Mouse (Mus musculus): ENCODE measurements around the gene BC025446. TPM values are rescaled to one million over a fixed set of nuclear protein-coding genes. Genes with fewer than 3 reads are reported as not detected.

BC025446 gene
- total and polyA plus RNA-seq, 3 experiments, result not detected

- H3K9ac ChIP-seq (ENCODE audit: control insufficient read depth, low read depth, low read length, poor library complexity, severe bottlenecking), result no peak overlapping the region
- no peak for DNase-seq (ENCODE audit: low read depth, low spot score)
- TF ChIP-seq POLR2AphosphoS2 (IDR thresholded peaks at IDR 0.05; ENCODE audit: low read length), result no peak
- TF ChIP-seq BHLHE40 (IDR thresholded peaks at IDR 0.05; ENCODE audit: borderline replicate concordance, low read depth, low read length), result no peak
- no peak for TF ChIP-seq MXI1 (IDR thresholded peaks at IDR 0.05; ENCODE audit: low read depth, low read length)
- H3K9me3 ChIP-seq (replicated peaks; ENCODE audit: insufficient read depth, low read length), result no peaks in the 10 kb centered on the region
- H3K27me3 ChIP-seq (ENCODE audit: control insufficient read depth in 1 of 2, insufficient read depth in 2 of 2, low read length in 2 of 2), result no peaks in the 10 kb centered on the region
- H3K4me1 ChIP-seq (ENCODE audit: control insufficient read depth in 1 of 2, insufficient read depth in 2 of 2, low read length in 2 of 2), result no peaks in the 10 kb centered on the region
- H3K36me3 ChIP-seq (ENCODE audit: control insufficient read depth in 1 of 2, insufficient read depth in 2 of 2, low read length in 2 of 2), result no peaks in the 10 kb centered on the region
- H3K79me2 ChIP-seq (ENCODE audit: control insufficient read depth, insufficient read depth, low read length, poor library complexity), result no peaks in the 10 kb centered on the region
- H3K4me3 ChIP-seq (ENCODE audit: control insufficient read depth in 1 of 2, insufficient read depth in 1 of 2, low read depth in 2 of 2, low read length in 2 of 2), result no peak overlapping the region
- no peak overlapping the region for H3K27ac ChIP-seq (ENCODE audit: control insufficient read depth, low read depth, low read length)
Observed at GRCm38 (mm10) chr15:75242756-75243640, 26.8 kb downstream of the BC025446 start.

GRCm38 (mm10) chr15:75254671-75255070 is 38.5 kb downstream of the BC025446 start:
- DNase-seq (ENCODE audit: low read depth, low spot score), result no peak
- no peak overlapping the region for H3K9ac ChIP-seq (ENCODE audit: control insufficient read depth, low read depth, low read length, poor library complexity, severe bottlenecking)
- no peaks in the 10 kb centered on the region for H3K79me2 ChIP-seq (ENCODE audit: control insufficient read depth, insufficient read depth, low read length, poor library complexity)
- H3K36me3 ChIP-seq (ENCODE audit: control insufficient read depth in 1 of 2, insufficient read depth in 2 of 2, low read length in 2 of 2), result no peaks in the 10 kb centered on the region
- H3K4me3 ChIP-seq (ENCODE audit: control insufficient read depth in 1 of 2, insufficient read depth in 1 of 2, low read depth in 2 of 2, low read length in 2 of 2), result no peak overlapping the region
- H3K27ac ChIP-seq (ENCODE audit: control insufficient read depth, low read depth, low read length), result no peak overlapping the region
- no peaks in the 10 kb centered on the region for H3K9me3 ChIP-seq (replicated peaks; ENCODE audit: insufficient read depth, low read length)
- no peaks in the 10 kb centered on the region for H3K27me3 ChIP-seq (ENCODE audit: control insufficient read depth in 1 of 2, insufficient read depth in 2 of 2, low read length in 2 of 2)
- H3K4me1 ChIP-seq (ENCODE audit: control insufficient read depth in 1 of 2, insufficient read depth in 2 of 2, low read length in 2 of 2), result no peaks in the 10 kb centered on the region
- no peak for TF ChIP-seq ETS1 (IDR thresholded peaks at IDR 0.05; ENCODE audit: low read depth, low read length)
- no peak for TF ChIP-seq SIN3A (IDR thresholded peaks at IDR 0.05; ENCODE audit: low read length)
- no peak for TF ChIP-seq CTCF (IDR thresholded peaks at IDR 0.05 in 2 of 3, conservative IDR thresholded peaks at IDR 0.05 in 1 of 3; ENCODE audit: control insufficient read depth in 1 of 3, insufficient read depth in 1 of 3, low read depth in 2 of 3, low read length in 3 of 3, poor library complexity in 1 of 3, severe bottlenecking in 1 of 3)
- TF ChIP-seq BHLHE40 (IDR thresholded peaks at IDR 0.05; ENCODE audit: borderline replicate concordance, low read depth, low read length), result no peak
- no peak for TF ChIP-seq KAT2A (conservative IDR thresholded peaks at IDR 0.05; ENCODE audit: low read depth, low read length)
- no peak for TF ChIP-seq MYC (IDR thresholded peaks at IDR 0.05; ENCODE audit: low read depth, low read length)
- TF ChIP-seq ELF1 (IDR thresholded peaks at IDR 0.05; ENCODE audit: low read depth, low read length), result no peak
- no peak for TF ChIP-seq TCF12 (IDR thresholded peaks at IDR 0.05; ENCODE audit: low read depth, low read length)
- no peak for TF ChIP-seq NRF1 (IDR thresholded peaks at IDR 0.05; ENCODE audit: insufficient read depth, low read depth, low read length, poor library complexity, severe bottlenecking)
- no peak for TF ChIP-seq NELFE (IDR thresholded peaks at IDR 0.05; ENCODE audit: low read depth, low read length)
- no peak for TF ChIP-seq TAL1 (IDR thresholded peaks at IDR 0.05; ENCODE audit: low read length)
- no peak for TF ChIP-seq POLR2AphosphoS2 (IDR thresholded peaks at IDR 0.05; ENCODE audit: low read length)
- TF ChIP-seq TBP (IDR thresholded peaks at IDR 0.05; ENCODE audit: low read depth, low read length), result no peak
- TF ChIP-seq RAD21 (IDR thresholded peaks at IDR 0.05; ENCODE audit: low read depth, low read length), result no peak
- no peak for TF ChIP-seq MAX (IDR thresholded peaks at IDR 0.05; ENCODE audit: low read length)
